Mouse (Mus musculus): Measurements from ENCODE around the gene Mgea5. TPM values are rescaled to one million over a fixed set of nuclear protein-coding genes. Genes with fewer than 3 reads are reported as not detected.
"Not testable (repeated sequence)": the region's sequence is repeated elsewhere in the genome, so short reads cannot be mapped to it uniquely, and the experiment has no call there.

The Mgea5 gene
- polyA plus RNA-seq, 1 experiment from 2014 or later = 48.3 TPM

DNA sequence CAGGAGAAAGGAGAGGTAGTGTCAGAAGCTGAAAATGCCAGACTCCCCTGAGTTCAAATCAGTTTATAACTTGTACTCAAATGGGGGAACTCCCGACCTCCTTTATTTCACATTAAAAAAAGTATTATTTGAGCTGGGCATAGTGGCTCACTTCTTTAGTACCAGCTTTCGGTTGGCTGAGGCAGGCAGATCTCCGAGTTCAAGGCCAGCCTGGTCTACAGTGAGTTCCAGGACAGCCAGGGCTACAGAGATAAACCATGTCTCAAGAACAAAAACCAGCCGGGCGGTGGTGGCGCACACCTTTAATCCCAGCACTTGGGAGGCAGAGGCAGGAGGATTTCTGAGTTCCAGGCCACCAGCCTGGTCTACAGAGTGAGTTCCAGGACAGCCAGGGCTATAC is 22.2 kb upstream of the Mgea5 start:
- not testable (repeated sequence) for ATAC-seq (replicated peaks; ENCODE audit: insufficient number of reproducible peaks, low FRiP score, low TSS enrichment); H3K27me3 ChIP-seq (ENCODE audit: control insufficient read depth, insufficient read depth, low read length); H3K4me3 ChIP-seq (ENCODE audit: low read depth, low read length); H3K4me2 ChIP-seq; H3K9ac ChIP-seq (ENCODE audit: low read depth, low read length); H3K27ac ChIP-seq (ENCODE audit: low read depth, low read length); H3K36me3 ChIP-seq (ENCODE audit: control insufficient read depth, insufficient read depth, low read length); H3K9me3 ChIP-seq (replicated peaks; ENCODE audit: control insufficient read depth, low read length); H3K4me1 ChIP-seq (ENCODE audit: control insufficient read depth, insufficient read depth, low read length)
- 87% methylated on average over 6 of the region's 6 CpGs for WGBS (ENCODE audit: insufficient replicate concordance)

DNA sequence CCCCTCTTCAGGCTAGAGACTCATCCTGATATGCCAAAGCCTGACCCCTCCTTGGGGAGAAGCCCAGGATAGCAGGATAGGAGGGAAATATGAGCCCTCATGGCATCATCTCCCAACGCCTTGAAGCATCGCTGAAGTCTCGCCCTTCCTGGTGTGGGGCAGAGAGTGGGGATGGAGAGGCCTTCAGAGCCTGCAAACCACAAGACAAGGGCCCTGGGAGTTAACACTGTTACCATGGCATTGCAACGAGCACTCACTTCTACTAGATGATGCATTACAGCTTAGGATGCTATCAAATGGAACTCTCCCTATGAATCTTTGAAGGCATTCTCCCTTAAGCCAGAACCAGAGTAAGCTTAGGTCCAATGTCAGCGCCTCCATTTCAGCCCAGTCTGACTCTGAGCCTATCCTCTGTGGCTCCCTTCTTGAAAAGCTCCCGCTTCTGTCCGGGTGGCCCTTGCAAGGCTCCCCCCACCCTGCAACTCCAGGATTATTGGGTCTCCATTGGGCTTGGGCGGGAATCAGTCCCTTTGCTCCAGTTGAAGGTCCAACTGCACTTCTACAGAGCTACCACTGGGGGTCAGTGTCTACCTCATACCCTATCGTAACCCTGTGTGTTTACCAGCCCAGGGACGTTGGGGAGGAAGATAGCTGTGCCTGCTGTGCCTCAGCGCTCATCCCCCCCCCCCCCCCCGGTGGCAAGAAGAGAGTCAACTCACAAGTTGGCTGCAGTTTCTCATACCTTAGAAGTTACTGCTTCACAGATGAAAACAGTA is 21.1 kb upstream of the Mgea5 start:
- 28% methylated on average over 11 of the region's 12 CpGs for WGBS (ENCODE audit: insufficient replicate concordance)
- Histone ChIP-seq H3K9ac (ENCODE audit: low read depth, low read length) (no peak overlapping the region), H3K9me3 (replicated peaks; ENCODE audit: control insufficient read depth, low read length) (no peaks in the 10 kb centered on the region), H3K27me3 (ENCODE audit: control insufficient read depth, insufficient read depth, low read length) (0 out of 2 replicates have a peak, but pooled peaks cover 2% of the 10 kb centered on the region), H3K4me1 (ENCODE audit: control insufficient read depth, insufficient read depth, low read length) (0 out of 2 replicates have a peak, but pooled peaks cover 4% of the 10 kb centered on the region), H3K4me2 (0 out of 2 replicates have a peak overlapping the region, but pooled peaks have one; percentile 3), H3K36me3 (ENCODE audit: control insufficient read depth, insufficient read depth, low read length) (no peaks in the 10 kb centered on the region), H3K4me3 (ENCODE audit: low read depth, low read length) (no peak overlapping the region), H3K27ac (ENCODE audit: low read depth, low read length) (no peak overlapping the region)
- no peak for ATAC-seq (replicated peaks; ENCODE audit: insufficient number of reproducible peaks, low FRiP score, low TSS enrichment)

GRCm38 (mm10) chr19:45803408-45803807 is 19.8 kb upstream of the Mgea5 start:
- Histone ChIP-seq H3K4me3 (ENCODE audit: low read depth, low read length) (no peak overlapping the region), H3K9ac (ENCODE audit: low read depth, low read length) (no peak overlapping the region), H3K4me2 (no peak overlapping the region), H3K4me1 (ENCODE audit: control insufficient read depth, insufficient read depth, low read length) (0 out of 2 replicates have a peak, but pooled peaks cover 4% of the 10 kb centered on the region), H3K36me3 (ENCODE audit: control insufficient read depth, insufficient read depth, low read length) (no peaks in the 10 kb centered on the region), H3K27me3 (ENCODE audit: control insufficient read depth, insufficient read depth, low read length) (0 out of 2 replicates have a peak, but pooled peaks cover 2% of the 10 kb centered on the region), H3K9me3 (replicated peaks; ENCODE audit: control insufficient read depth, low read length) (no peaks in the 10 kb centered on the region), H3K27ac (ENCODE audit: low read depth, low read length) (no peak overlapping the region)
- WGBS (ENCODE audit: insufficient replicate concordance) = 27% methylated on average over 4 of the region's 4 CpGs
- ATAC-seq (replicated peaks; ENCODE audit: insufficient number of reproducible peaks, low FRiP score, low TSS enrichment) = no peak

DNA sequence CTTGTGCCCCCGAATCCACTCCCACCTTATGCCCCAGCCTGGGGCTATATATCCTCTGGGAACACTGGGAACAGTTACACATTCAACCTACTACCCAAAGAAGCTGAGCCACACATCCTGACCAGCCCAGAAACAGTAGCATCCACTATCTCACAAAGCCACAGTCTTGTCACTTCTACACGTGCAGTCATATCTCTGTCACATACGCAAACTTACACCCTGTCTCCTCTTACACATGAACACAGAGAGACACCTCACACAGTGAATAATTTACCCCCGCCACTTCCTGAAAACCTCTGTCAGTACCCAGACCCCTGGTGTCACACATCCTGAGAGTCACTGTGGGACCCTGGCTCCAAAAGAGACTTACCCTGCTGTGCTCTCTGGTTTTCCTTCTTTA is 19.1 kb upstream of the Mgea5 start:
- no peak overlapping the region for H3K4me3 ChIP-seq (ENCODE audit: low read depth, low read length)
- H3K27me3 ChIP-seq (ENCODE audit: control insufficient read depth, insufficient read depth, low read length) = 0 out of 2 replicates have a peak, but pooled peaks cover 2% of the 10 kb centered on the region
- H3K27ac ChIP-seq (ENCODE audit: low read depth, low read length) = no peak overlapping the region
- H3K4me2 ChIP-seq = no peak overlapping the region
- 0 out of 2 replicates have a peak, but pooled peaks cover 4% of the 10 kb centered on the region for H3K4me1 ChIP-seq (ENCODE audit: control insufficient read depth, insufficient read depth, low read length)
- no peaks in the 10 kb centered on the region for H3K36me3 ChIP-seq (ENCODE audit: control insufficient read depth, insufficient read depth, low read length)
- 53% methylated on average over 4 of the region's 4 CpGs for WGBS (ENCODE audit: insufficient replicate concordance)
- no peak for ATAC-seq (replicated peaks; ENCODE audit: insufficient number of reproducible peaks, low FRiP score, low TSS enrichment)
- no peaks in the 10 kb centered on the region for H3K9me3 ChIP-seq (replicated peaks; ENCODE audit: control insufficient read depth, low read length)
- H3K9ac ChIP-seq (ENCODE audit: low read depth, low read length) = no peak overlapping the region

DNA sequence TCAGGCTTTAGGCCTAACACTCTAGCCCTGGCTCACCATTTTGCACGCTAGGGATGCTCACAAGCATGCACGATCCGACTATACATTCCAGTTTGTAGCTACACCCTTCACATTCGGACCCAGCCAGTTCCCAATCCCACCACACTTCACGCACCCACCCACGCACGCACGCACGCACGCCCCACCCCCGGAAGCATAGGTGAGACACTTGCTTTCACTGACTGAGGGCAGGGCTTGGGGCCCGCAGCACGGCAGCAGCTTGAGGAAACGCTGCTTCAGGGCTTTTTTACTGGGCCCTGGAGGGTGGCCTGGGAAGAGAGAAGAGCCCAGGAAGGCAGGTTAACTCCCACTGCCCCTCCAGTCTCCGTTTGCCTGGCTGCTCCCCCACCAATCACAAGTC is 13.2 kb upstream of the Mgea5 start:
- Histone ChIP-seq H3K4me1 (ENCODE audit: control insufficient read depth, insufficient read depth, low read length) (peaks cover 5% of the 10 kb centered on the region; the same call in 1 of the 2 replicates), H3K36me3 (ENCODE audit: control insufficient read depth, insufficient read depth, low read length) (no peaks in the 10 kb centered on the region), H3K4me2 (no peak overlapping the region), H3K9me3 (replicated peaks; ENCODE audit: control insufficient read depth, low read length) (no peaks in the 10 kb centered on the region), H3K4me3 (ENCODE audit: low read depth, low read length) (no peak overlapping the region), H3K27me3 (ENCODE audit: control insufficient read depth, insufficient read depth, low read length) (0 out of 2 replicates have a peak, but pooled peaks cover 2% of the 10 kb centered on the region), H3K27ac (ENCODE audit: low read depth, low read length) (no peak overlapping the region), H3K9ac (ENCODE audit: low read depth, low read length) (no peak overlapping the region)
- no peak for ATAC-seq (replicated peaks; ENCODE audit: insufficient number of reproducible peaks, low FRiP score, low TSS enrichment)
- 70% methylated on average over 15 of the region's 15 CpGs for WGBS (ENCODE audit: insufficient replicate concordance)

- no peak overlapping the region for H3K9ac ChIP-seq (ENCODE audit: low read depth, low read length)
- WGBS (ENCODE audit: insufficient replicate concordance) = 10% methylated on average over 15 of the region's 15 CpGs
Measured at GRCm38 (mm10) chr19:45796061-45796556, 12.5 kb upstream of the Mgea5 start.

DNA sequence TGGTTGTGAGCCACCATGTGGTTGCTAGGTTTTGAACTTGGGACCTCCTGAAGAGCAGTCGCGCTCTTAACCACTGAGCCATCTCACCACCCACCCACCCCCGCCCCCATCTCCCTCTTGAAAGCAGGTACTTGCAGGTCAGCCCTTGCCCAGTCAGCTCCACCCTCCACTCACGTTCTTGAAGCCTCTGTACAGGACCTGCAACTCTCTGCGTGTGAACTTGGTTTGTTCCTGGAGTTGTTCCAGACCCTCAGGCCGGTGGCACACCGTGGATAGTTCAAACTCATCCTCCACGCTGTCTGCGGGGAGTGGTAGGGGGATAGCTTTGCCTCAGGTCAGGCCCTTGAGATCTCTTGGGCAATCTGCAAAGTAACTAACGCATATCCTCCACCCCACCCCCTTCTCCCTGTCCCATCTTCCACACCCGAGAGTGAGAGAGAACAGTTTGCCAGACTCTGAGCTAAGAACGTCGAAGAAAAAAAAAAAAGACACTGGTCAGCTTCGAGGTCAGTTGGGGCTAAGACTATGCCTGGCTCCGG is 11.8 kb upstream of the Mgea5 start:
- H3K4me3 ChIP-seq (ENCODE audit: low read depth, low read length) = peak overlapping the region; percentile 25; the same call in 1 of the 2 replicates
- no peak for ATAC-seq (replicated peaks; ENCODE audit: insufficient number of reproducible peaks, low FRiP score, low TSS enrichment)
- H3K9ac ChIP-seq (ENCODE audit: low read depth, low read length) = no peak overlapping the region
- no peaks in the 10 kb centered on the region for H3K9me3 ChIP-seq (replicated peaks; ENCODE audit: control insufficient read depth, low read length)
- H3K36me3 ChIP-seq (ENCODE audit: control insufficient read depth, insufficient read depth, low read length) = no peaks in the 10 kb centered on the region
- 0 out of 2 replicates have a peak, but pooled peaks cover 2% of the 10 kb centered on the region for H3K27me3 ChIP-seq (ENCODE audit: control insufficient read depth, insufficient read depth, low read length)
- H3K27ac ChIP-seq (ENCODE audit: low read depth, low read length) = no peak overlapping the region
- 28% methylated on average over 15 of the region's 15 CpGs for WGBS (ENCODE audit: insufficient replicate concordance)
- H3K4me2 ChIP-seq = peak overlapping the region; percentile 58
- peaks cover 5% of the 10 kb centered on the region; the same call in 1 of the 2 replicates for H3K4me1 ChIP-seq (ENCODE audit: control insufficient read depth, insufficient read depth, low read length)

More at GRCm38 (mm10) chr19:45796061-45796556, 12.5 kb upstream of the Mgea5 start:
- Histone ChIP-seq H3K9me3 (replicated peaks; ENCODE audit: control insufficient read depth, low read length) (no peaks in the 10 kb centered on the region), H3K27me3 (ENCODE audit: control insufficient read depth, insufficient read depth, low read length) (0 out of 2 replicates have a peak, but pooled peaks cover 2% of the 10 kb centered on the region), H3K27ac (ENCODE audit: low read depth, low read length) (no peak overlapping the region), H3K4me2 (peak overlapping the region; percentile 58), H3K4me1 (ENCODE audit: control insufficient read depth, insufficient read depth, low read length) (peaks cover 5% of the 10 kb centered on the region; the same call in 1 of the 2 replicates), H3K36me3 (ENCODE audit: control insufficient read depth, insufficient read depth, low read length) (no peaks in the 10 kb centered on the region), H3K4me3 (ENCODE audit: low read depth, low read length) (peak overlapping the region; percentile 25; the same call in 1 of the 2 replicates)
- ATAC-seq (replicated peaks; ENCODE audit: insufficient number of reproducible peaks, low FRiP score, low TSS enrichment) = no peak

- 0 out of 2 replicates have a peak, but pooled peaks cover 2% of the 10 kb centered on the region for H3K27me3 ChIP-seq (ENCODE audit: control insufficient read depth, insufficient read depth, low read length)
- no peak overlapping the region for H3K9ac ChIP-seq (ENCODE audit: low read depth, low read length)
- no peak overlapping the region for H3K4me2 ChIP-seq
- no peak for ATAC-seq (replicated peaks; ENCODE audit: insufficient number of reproducible peaks, low FRiP score, low TSS enrichment)
- 66% methylated on average over 6 of the region's 6 CpGs for WGBS (ENCODE audit: insufficient replicate concordance)
- H3K4me3 ChIP-seq (ENCODE audit: low read depth, low read length) = no peak overlapping the region
- no peaks in the 10 kb centered on the region for H3K9me3 ChIP-seq (replicated peaks; ENCODE audit: control insufficient read depth, low read length)
- peaks cover 5% of the 10 kb centered on the region; the same call in 1 of the 2 replicates for H3K4me1 ChIP-seq (ENCODE audit: control insufficient read depth, insufficient read depth, low read length)
- no peak overlapping the region for H3K27ac ChIP-seq (ENCODE audit: low read depth, low read length)
- H3K36me3 ChIP-seq (ENCODE audit: control insufficient read depth, insufficient read depth, low read length) = no peaks in the 10 kb centered on the region
Measured at GRCm38 (mm10) chr19:45794718-45795117, 11.1 kb upstream of the Mgea5 start.

Data from heart, embryonic 11.5 days (tissue).